ENCODE assay signal across 22 mouse cellular contexts in the genomic region with DNA sequence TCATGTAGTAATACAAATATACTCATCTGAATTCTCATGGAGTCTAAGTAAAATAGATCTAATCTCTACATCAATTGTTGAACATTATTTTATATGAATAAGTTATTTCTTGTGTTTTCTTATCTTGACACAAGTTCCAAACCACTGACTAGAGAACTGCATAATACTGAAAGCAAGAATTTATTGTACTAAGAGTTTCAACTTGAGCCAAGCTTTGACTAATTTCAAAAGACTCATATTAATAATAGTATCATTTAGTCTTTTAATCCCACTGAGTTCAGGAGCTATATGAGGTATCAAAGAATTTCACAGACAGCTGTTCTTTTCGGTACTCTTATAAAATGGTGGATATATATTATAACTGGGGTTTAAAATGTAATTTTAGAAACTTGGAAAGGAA.
A peak's percentile ranks its signal among the peaks of the same experiment; 100 is the strongest.
DNase-seq lines count a peak whose midpoint lies in the region; ATAC-seq and TF ChIP-seq lines count a peak whose summit lies in the region.
"Had no signal": no experiment of that assay in that cellular context is flagged by ENCODE, and none has a peak within 500 bp of the region (broad histone marks: within the 10 kb centered on the region; RNA-seq: fewer than 3 reads in every experiment).

No protein-coding gene starts in this region.

- no peak overlapping the region for H3K4me3 ChIP-seq in CH12.LX (replicated peaks in 1 of 3; ENCODE audit: low read depth in 2 of 3, low read length in 2 of 3, poor library complexity in 1 of 3)
- H3K4me3 ChIP-seq in midbrain, embryonic 14.5 days (replicated peaks; ENCODE audit: low read depth, low read length) = no peak overlapping the region
- H3K4me3 ChIP-seq in thymus, adult 2 months (ENCODE audit: control insufficient read depth, insufficient read depth, low read length) = no peak overlapping the region

- dilution Hi-C loops in CH12.LX (cut with MboI; ENCODE audit: extremely low pct_ligation_motif_present, extremely low pct_unique_long_range_greater_than_20kb, low sequenced_read_pairs) = no loop called here

- in situ Hi-C loops in CH12.LX (cut with MboI; ENCODE audit: low pct_ligation_motif_present, low pct_unique_long_range_greater_than_20kb, low sequenced_read_pairs) = no loop called here

- TF ChIP-seq RAD21 in CH12.LX (IDR thresholded peaks at IDR 0.05; ENCODE audit: low read depth, low read length) = no peak

- no peaks in the 10 kb centered on the region for H3K9me3 ChIP-seq in CH12.LX (replicated peaks; ENCODE audit: low read length)
- no peaks in the 10 kb centered on the region for H3K9me3 ChIP-seq in midbrain, embryonic 14.5 days (ENCODE audit: control insufficient read depth, low read length)
- H3K9me3 ChIP-seq: G1E had no signal

- H3K27ac ChIP-seq in CH12.LX (ENCODE audit: insufficient read depth, low read depth) = no peak overlapping the region
- no peak overlapping the region for H3K27ac ChIP-seq in midbrain, embryonic 14.5 days (replicated peaks; ENCODE audit: low read depth, low read length)
- no peak overlapping the region for H3K27ac ChIP-seq in thymus, adult 2 months (ENCODE audit: control insufficient read depth, insufficient read depth, low read length)

- H3K4me2 ChIP-seq in CH12.LX (ENCODE audit: insufficient read depth, low read depth, poor library complexity, severe bottlenecking) = no peak overlapping the region
- H3K4me2 ChIP-seq in midbrain, embryonic 14.5 days (ENCODE audit: low read length) = no peak overlapping the region

- peak; percentile 91 for TF ChIP-seq EP300 in CH12.LX (IDR thresholded peaks at IDR 0.05; ENCODE audit: low read length)

- no peak for TF ChIP-seq CTCF in CH12.LX (conservative IDR thresholded peaks at IDR 0.05 in 1 of 2, IDR thresholded peaks at IDR 0.05 in 1 of 2; ENCODE audit: low read depth in 2 of 2, low read length in 2 of 2)
- TF ChIP-seq CTCF in thymus, adult 2 months (IDR thresholded peaks at IDR 0.05; ENCODE audit: borderline replicate concordance, control insufficient read depth, extremely low read depth, insufficient read depth, low read length, poor library complexity) = no peak

- no peak overlapping the region for H3K9ac ChIP-seq in CH12.LX (ENCODE audit: insufficient read depth, low read depth)
- no peak overlapping the region for H3K9ac ChIP-seq in midbrain, embryonic 14.5 days (replicated peaks; ENCODE audit: low read length)

- no peaks in the 10 kb centered on the region for H3K27me3 ChIP-seq in CH12.LX (replicated peaks)
- H3K27me3 ChIP-seq in midbrain, embryonic 14.5 days (ENCODE audit: control insufficient read depth, insufficient read depth, low read length) = no peaks in the 10 kb centered on the region
- H3K27me3 ChIP-seq in thymus, adult 2 months (ENCODE audit: control insufficient read depth, insufficient read depth, low read length) = no peaks in the 10 kb centered on the region
- H3K27me3 ChIP-seq: Patski had no signal

- TF ChIP-seq POLR2A in CH12.LX (IDR thresholded peaks at IDR 0.05; ENCODE audit: low read depth, low read length) = no peak
- TF ChIP-seq POLR2A in thymus, adult 2 months (IDR thresholded peaks at IDR 0.05; ENCODE audit: control insufficient read depth, extremely low read depth, insufficient read depth, low read length, poor library complexity) = no peak

- peaks cover 5 to 12% of the 10 kb centered on the region in 2 experiments for H3K4me1 ChIP-seq in CH12.LX (ENCODE audit: control insufficient read depth in 1 of 2, insufficient read depth in 2 of 2)
- no peaks in the 10 kb centered on the region for H3K4me1 ChIP-seq in midbrain, embryonic 14.5 days (ENCODE audit: control insufficient read depth, insufficient read depth, low read length)
- H3K4me1 ChIP-seq in thymus, adult 2 months (replicated peaks; ENCODE audit: control insufficient read depth, insufficient read depth, low read length) = peaks cover 6% of the 10 kb centered on the region

- H3K36me3 ChIP-seq in CH12.LX (replicated peaks in 1 of 2; ENCODE audit: control insufficient read depth in 1 of 2, insufficient read depth in 1 of 2, low read length in 1 of 2) = no peaks in the 10 kb centered on the region
- no peaks in the 10 kb centered on the region for H3K36me3 ChIP-seq in midbrain, embryonic 14.5 days (ENCODE audit: control insufficient read depth, insufficient read depth, low read length)
- no peaks in the 10 kb centered on the region for H3K36me3 ChIP-seq in thymus, adult 2 months (ENCODE audit: control insufficient read depth, insufficient read depth, low read length)
- H3K36me3 ChIP-seq: G1E had no signal

- H3K79me2 ChIP-seq in CH12.LX (replicated peaks; ENCODE audit: control insufficient read depth, extremely low read depth, insufficient read depth, poor library complexity, severe bottlenecking) = no peaks in the 10 kb centered on the region

- no peak for DNase-seq in CH12.LX (ENCODE audit: extremely low read depth)
- no peak for DNase-seq in thymus, postnatal 25 days
- no peak for DNase-seq in midbrain, embryonic 14.5 days
- DNase-seq in kidney, postnatal 36 days = no peak
- DNase-seq in thymus, adult 2 months = no peak
- DNase-seq: adrenal gland, adult 2 months; adrenal gland, adult 8-10 months; adrenal gland, postnatal 10 days; adrenal gland, postnatal 14 days; adrenal gland, postnatal 25 days; adrenal gland, postnatal 36 days; B cell, adult 2 months; cerebellum, adult 11 months; cerebellum, adult 11-12 months; cerebellum, adult 18-20 months; cerebellum, adult 2 months; cerebellum, adult 8-10 months had no signal

- WGBS in midbrain, embryonic 14.5 days = 96% methylated on average over 1 of the region's 1 CpGs
- WGBS in thymus, adult 2 months = 97% methylated on average over 1 of the region's 1 CpGs

- peak; percentile 40 for ATAC-seq in CD4-positive, CD25-positive, alpha-beta regulatory T cell, adult 4 months
- peak; percentile 14 for ATAC-seq in activated CD4-positive, CD25-positive, alpha-beta regulatory T cell, adult 4 months
- peak; percentile 39 for ATAC-seq in inflammation-experienced regulatory T-cells, adult 6 months
- no peak for ATAC-seq in midbrain, embryonic 14.5 days (ENCODE audit: low FRiP score, low TSS enrichment)
- ATAC-seq: Patski had no signal

TF ChIP-seq in CH12.LX, 34 proteins besides CTCF, POLR2A, EP300 and RAD21:
- no peak for TF ChIP-seq TBP (conservative IDR thresholded peaks at IDR 0.05; ENCODE audit: low read depth, low read length)
- TF ChIP-seq UBTF (IDR thresholded peaks at IDR 0.05; ENCODE audit: low read depth, low read length) = no peak
- TF ChIP-seq MXI1 (IDR thresholded peaks at IDR 0.05; ENCODE audit: low read depth, low read length) = no peak
- peak; percentile 87 for TF ChIP-seq IRF4 (IDR thresholded peaks at IDR 0.05; ENCODE audit: low read depth, low read length)
- 0 out of 2 replicates have a peak, but pooled peaks have one; percentile 28 for TF ChIP-seq MAFK (IDR thresholded peaks at IDR 0.05; ENCODE audit: insufficient replicate concordance, low read length)
- peak; percentile 89 for TF ChIP-seq JUND (conservative IDR thresholded peaks at IDR 0.05; ENCODE audit: low read depth, low read length)
- TF ChIP-seq TCF12 (IDR thresholded peaks at IDR 0.05; ENCODE audit: low read depth, low read length) = 0 out of 2 replicates have a peak, but pooled peaks have one; percentile 33
- 0 out of 2 replicates have a peak, but pooled peaks have one; percentile 16 for TF ChIP-seq BHLHE40 (IDR thresholded peaks at IDR 0.05; ENCODE audit: low read depth, low read length)
- peak; percentile 73; the same call in 1 of the 2 replicates for TF ChIP-seq RCOR1 (conservative IDR thresholded peaks at IDR 0.05; ENCODE audit: low read depth, low read length)
- TF ChIP-seq GABPA (IDR thresholded peaks at IDR 0.05; ENCODE audit: insufficient replicate concordance, low read depth, low read length) = no peak
- TF ChIP-seq ZMIZ1 (IDR thresholded peaks at IDR 0.05; ENCODE audit: low read depth, low read length) = no peak
- TF ChIP-seq ZNF384 (IDR thresholded peaks at IDR 0.05; ENCODE audit: low read depth, low read length) = no peak
- TF ChIP-seq PAX5 (IDR thresholded peaks at IDR 0.05; ENCODE audit: low read length) = no peak
- TF ChIP-seq JUN (IDR thresholded peaks at IDR 0.05; ENCODE audit: insufficient read depth, low read depth, low read length) = peak; percentile 75
- TF ChIP-seq USF2 (conservative IDR thresholded peaks at IDR 0.05; ENCODE audit: low read depth, low read length) = no peak
- TF ChIP-seq MEF2A (IDR thresholded peaks at IDR 0.05; ENCODE audit: borderline replicate concordance, low read depth, low read length) = peak; percentile 40; the same call in 1 of the 2 replicates
- TF ChIP-seq MAX (IDR thresholded peaks at IDR 0.05; ENCODE audit: low read length) = no peak
- TF ChIP-seq ETS1 (conservative IDR thresholded peaks at IDR 0.05; ENCODE audit: low read depth, low read length) = no peak; the same call in 1 of the 2 replicates
- TF ChIP-seq POLR2AphosphoS2 (IDR thresholded peaks at IDR 0.05; ENCODE audit: low read depth, low read length) = no peak
